Mouse (Mus musculus) right cerebral cortex, postnatal 4 days (tissue): ENCODE measurements around the gene Diaph3.

Source experiments
- DNase-seq: peaks from one replicate; pipeline ENCODE4 v3.0.0-alpha.2; 2022

Gene Diaph3

GRCm38 (mm10) chr14:87079725-87080124 is 61.3 kb downstream of the Diaph3 start:
- no peak for DNase-seq

GRCm38 (mm10) chr14:87075021-87075531 is 66.0 kb downstream of the Diaph3 start:
- DNase-seq: no peak

GRCm38 (mm10) chr14:87064281-87064680 is 76.8 kb downstream of the Diaph3 start:
- no peak for DNase-seq

- DNase-seq: no peak
These were observed 84.9 kb downstream of the Diaph3 start for GRCm38 (mm10) chr14:87056169-87056568.

- DNase-seq: no peak
These were observed 89.8 kb downstream of the Diaph3 start for GRCm38 (mm10) chr14:87051187-87051586.

- no peak for DNase-seq
These were observed 96.6 kb downstream of the Diaph3 start for GRCm38 (mm10) chr14:87044401-87044806.

GRCm38 (mm10) chr14:87020240-87020639 is 120.8 kb downstream of the Diaph3 start:
- DNase-seq: no peak

- peak; percentile 5 for DNase-seq
These were observed 121.3 kb downstream of the Diaph3 start for GRCm38 (mm10) chr14:87019687-87020086.

GRCm38 (mm10) chr14:86997318-86997717 is 143.7 kb downstream of the Diaph3 start:
- DNase-seq: no peak

GRCm38 (mm10) chr14:86951169-86951568 is 189.9 kb downstream of the Diaph3 start:
- DNase-seq: no peak

GRCm38 (mm10) chr14:86937953-86938352 is 203.1 kb downstream of the Diaph3 start:
- no peak for DNase-seq

GRCm38 (mm10) chr14:86936424-86936823 is 204.6 kb downstream of the Diaph3 start:
- DNase-seq: no peak

- DNase-seq: no peak
These were observed 210.3 kb downstream of the Diaph3 start for GRCm38 (mm10) chr14:86930763-86931162.

GRCm38 (mm10) chr14:86926827-86927226 is 214.2 kb downstream of the Diaph3 start:
- no peak for DNase-seq

- no peak for DNase-seq
These were observed 242.1 kb downstream of the Diaph3 start for GRCm38 (mm10) chr14:86898898-86899297.

GRCm38 (mm10) chr14:86889070-86889804 is 251.8 kb downstream of the Diaph3 start:
- no peak for DNase-seq

- DNase-seq: no peak
These were observed 255.5 kb downstream of the Diaph3 start for GRCm38 (mm10) chr14:86885417-86886098.

- peak; percentile 63 for DNase-seq
These were observed 271.5 kb downstream of the Diaph3 start for GRCm38 (mm10) chr14:86869536-86869935.

- DNase-seq: no peak
These were observed 273.9 kb downstream of the Diaph3 start for GRCm38 (mm10) chr14:86867143-86867542.

GRCm38 (mm10) chr14:86864053-86864452 is 277.0 kb downstream of the Diaph3 start:
- DNase-seq: no peak

- no peak for DNase-seq
These were observed 279.6 kb downstream of the Diaph3 start for GRCm38 (mm10) chr14:86861277-86861946.

- DNase-seq: no peak
These were observed 293.8 kb downstream of the Diaph3 start for GRCm38 (mm10) chr14:86847154-86847810.

GRCm38 (mm10) chr14:86844075-86844474 is 297.0 kb downstream of the Diaph3 start:
- no peak for DNase-seq
